ENCODE assay signal across 16 mouse cellular contexts in genomic region chr2:52677589-52677988, GRCm38 (mm10). TPM values are rescaled to one million over a fixed set of nuclear protein-coding genes. Genes with fewer than 3 reads are reported as not detected.
DNase-seq lines count a peak whose midpoint lies in the region; ATAC-seq lines count a peak whose summit lies in the region.
"Had no signal": no experiment of that assay in that cellular context is flagged by ENCODE, and none has a peak within 500 bp of the region (broad histone marks: within the 10 kb centered on the region; RNA-seq: fewer than 3 reads in every experiment).

No protein-coding gene starts in this region.

- no peaks in the 10 kb centered on the region; the same call in 1 of the 2 replicates for H3K4me1 ChIP-seq in liver, embryonic 11.5 days (replicated peaks; ENCODE audit: control insufficient read depth, insufficient read depth, low read length)
- H3K4me1 ChIP-seq in midbrain, embryonic 11.5 days (ENCODE audit: control insufficient read depth, insufficient read depth, low read length) = peaks cover 3% of the 10 kb centered on the region; the same call in 1 of the 2 replicates
- H3K4me1 ChIP-seq in midbrain, embryonic 15.5 days = peaks cover 19% of the 10 kb centered on the region
- peaks cover 9% of the 10 kb centered on the region for H3K4me1 ChIP-seq in liver, embryonic 12.5 days

- H3K36me3 ChIP-seq in liver, embryonic 11.5 days (ENCODE audit: control insufficient read depth, insufficient read depth, low read length) = no peaks in the 10 kb centered on the region
- no peaks in the 10 kb centered on the region for H3K36me3 ChIP-seq in midbrain, embryonic 11.5 days (ENCODE audit: control insufficient read depth, insufficient read depth, low read length)
- H3K36me3 ChIP-seq in midbrain, embryonic 15.5 days (replicated peaks) = no peaks in the 10 kb centered on the region
- no peaks in the 10 kb centered on the region for H3K36me3 ChIP-seq in liver, embryonic 12.5 days
- H3K36me3 ChIP-seq: embryonic facial prominence, embryonic 13.5 days; embryonic facial prominence, embryonic 15.5 days; forebrain, embryonic 12.5 days had no signal

- 0 out of 2 replicates have a peak, but pooled peaks have one; percentile 3 for ATAC-seq in frontal cortex, adult (ENCODE audit: low TSS enrichment)
- ATAC-seq in liver, embryonic 11.5 days (replicated peaks; ENCODE audit: low FRiP score) = 0 out of 2 replicates have a peak, but pooled peaks have one; percentile 12
- no peak for ATAC-seq in midbrain, embryonic 11.5 days (ENCODE audit: low FRiP score)
- ATAC-seq in midbrain, embryonic 15.5 days (replicated peaks) = no peak
- ATAC-seq in liver, embryonic 12.5 days = peak; percentile 30; the same call in 1 of the 2 replicates
- ATAC-seq: forebrain, embryonic 14.5 days had no signal

- no peak overlapping the region for H3K27ac ChIP-seq in liver, embryonic 11.5 days (ENCODE audit: low read depth, low read length)
- no peak overlapping the region for H3K27ac ChIP-seq in midbrain, embryonic 11.5 days (ENCODE audit: low read depth, low read length)
- no peak overlapping the region for H3K27ac ChIP-seq in midbrain, embryonic 15.5 days
- no peak overlapping the region for H3K27ac ChIP-seq in liver, embryonic 12.5 days
- H3K27ac ChIP-seq: embryonic facial prominence, embryonic 13.5 days; embryonic facial prominence, embryonic 15.5 days; forebrain, embryonic 12.5 days had no signal

- H3K9me3 ChIP-seq in liver, embryonic 11.5 days (ENCODE audit: control insufficient read depth, low read length) = no peaks in the 10 kb centered on the region
- no peaks in the 10 kb centered on the region for H3K9me3 ChIP-seq in midbrain, embryonic 11.5 days (ENCODE audit: control insufficient read depth, low read length)
- no peaks in the 10 kb centered on the region for H3K9me3 ChIP-seq in midbrain, embryonic 15.5 days
- no peaks in the 10 kb centered on the region for H3K9me3 ChIP-seq in liver, embryonic 12.5 days (replicated peaks)
- H3K9me3 ChIP-seq: embryonic facial prominence, embryonic 13.5 days; embryonic facial prominence, embryonic 15.5 days; forebrain, embryonic 12.5 days had no signal

- no peak overlapping the region for H3K9ac ChIP-seq in liver, embryonic 11.5 days (ENCODE audit: low read depth, low read length)
- no peak overlapping the region for H3K9ac ChIP-seq in midbrain, embryonic 11.5 days (ENCODE audit: low read length)
- H3K9ac ChIP-seq in midbrain, embryonic 15.5 days = no peak overlapping the region
- H3K9ac ChIP-seq in liver, embryonic 12.5 days = no peak overlapping the region
- H3K9ac ChIP-seq: embryonic facial prominence, embryonic 13.5 days; embryonic facial prominence, embryonic 15.5 days; forebrain, embryonic 12.5 days had no signal

- no peak overlapping the region for H3K4me2 ChIP-seq in liver, embryonic 11.5 days
- H3K4me2 ChIP-seq in midbrain, embryonic 11.5 days = no peak overlapping the region
- no peak overlapping the region for H3K4me2 ChIP-seq in midbrain, embryonic 15.5 days
- no peak overlapping the region for H3K4me2 ChIP-seq in liver, embryonic 12.5 days

- WGBS in liver, embryonic 11.5 days = 63% methylated on average over 4 of the region's 4 CpGs
- 74% methylated on average over 4 of the region's 4 CpGs for WGBS in midbrain, embryonic 11.5 days
- 74% methylated on average over 4 of the region's 4 CpGs for WGBS in midbrain, embryonic 15.5 days
- WGBS in liver, embryonic 12.5 days (ENCODE audit: insufficient replicate concordance) = 51% methylated on average over 4 of the region's 4 CpGs

- H3K4me3 ChIP-seq in liver, embryonic 11.5 days (ENCODE audit: low read depth, low read length) = no peak overlapping the region
- H3K4me3 ChIP-seq in midbrain, embryonic 11.5 days (ENCODE audit: low read depth, low read length) = no peak overlapping the region
- no peak overlapping the region for H3K4me3 ChIP-seq in midbrain, embryonic 15.5 days
- H3K4me3 ChIP-seq in liver, embryonic 12.5 days = no peak overlapping the region
- H3K4me3 ChIP-seq: erythroblast, embryonic 14.5 days had no signal

- no peak for DNase-seq in frontal cortex, postnatal 25 days (ENCODE audit: low spot score in 2 of 2)
- no peak for DNase-seq in liver, embryonic 11.5 days (ENCODE audit: low spot score)
- no peak for DNase-seq in liver
- DNase-seq in midbrain, embryonic 11.5 days (ENCODE audit: low spot score, missing footprints) = peak; percentile 81
- DNase-seq in natural killer cell, adult 2 months (ENCODE audit: low spot score in 2 of 2) = no peak
- DNase-seq: adrenal gland, adult 2 months; adrenal gland, postnatal 10 days; adrenal gland, postnatal 25 days had no signal

- H3K27me3 ChIP-seq in liver, embryonic 11.5 days (replicated peaks; ENCODE audit: control insufficient read depth, insufficient read depth, low read length) = peaks cover 36% of the 10 kb centered on the region
- peaks cover 15% of the 10 kb centered on the region for H3K27me3 ChIP-seq in midbrain, embryonic 11.5 days (ENCODE audit: control insufficient read depth, insufficient read depth, low read length)
- peaks cover 12% of the 10 kb centered on the region; the same call in 1 of the 2 replicates for H3K27me3 ChIP-seq in midbrain, embryonic 15.5 days (replicated peaks)
- H3K27me3 ChIP-seq in liver, embryonic 12.5 days (replicated peaks) = peaks cover 60% of the 10 kb centered on the region

RNA-seq across cellular contexts. Expression of gene Cacnb4, which starts 1.0 kb away (rescaled TPM):
- 0.48 and 0.69 TPM in 2 replicates for polyA plus RNA-seq in liver, embryonic 11.5 days (2014; fragmentation: Nextera tagmentation; extraction: Ambion mirVana)
- polyA plus RNA-seq in midbrain, embryonic 11.5 days (2014; fragmentation: Nextera tagmentation; extraction: Ambion mirVana) = 2.8 and 3.3 TPM in 2 replicates
- 12.1 and 13.7 TPM in 2 replicates for polyA plus RNA-seq in midbrain, embryonic 15.5 days (2015; fragmentation: Nextera tagmentation; extraction: Ambion mirVana)
- 0.31 and 0.47 TPM in 2 replicates for polyA plus RNA-seq in liver, embryonic 12.5 days (2016; fragmentation: Nextera tagmentation; extraction: Ambion mirVana)
- polyA plus RNA-seq: adrenal gland, adult 2 months; erythroblast, embryonic 14.5 days had no signal

Comparison
In these comparisons a context has a peak if more than half of its experiments do, and no peak if none do; other contexts are left out.
1. ATAC-seq: peak in frontal cortex, adult (single experiment), liver, embryonic 11.5 days (single experiment) and liver, embryonic 12.5 days (single experiment); none in midbrain, embryonic 11.5 days (single experiment) and midbrain, embryonic 15.5 days (single experiment).